Mouse (Mus musculus): ENCODE data around the gene Nav2. TPM values are rescaled to one million over a fixed set of nuclear protein-coding genes. Genes with fewer than 3 reads are reported as not detected.

The Nav2 gene
- polyA plus RNA-seq, 1 experiment from 2014 or later: 19.7 TPM

DNA sequence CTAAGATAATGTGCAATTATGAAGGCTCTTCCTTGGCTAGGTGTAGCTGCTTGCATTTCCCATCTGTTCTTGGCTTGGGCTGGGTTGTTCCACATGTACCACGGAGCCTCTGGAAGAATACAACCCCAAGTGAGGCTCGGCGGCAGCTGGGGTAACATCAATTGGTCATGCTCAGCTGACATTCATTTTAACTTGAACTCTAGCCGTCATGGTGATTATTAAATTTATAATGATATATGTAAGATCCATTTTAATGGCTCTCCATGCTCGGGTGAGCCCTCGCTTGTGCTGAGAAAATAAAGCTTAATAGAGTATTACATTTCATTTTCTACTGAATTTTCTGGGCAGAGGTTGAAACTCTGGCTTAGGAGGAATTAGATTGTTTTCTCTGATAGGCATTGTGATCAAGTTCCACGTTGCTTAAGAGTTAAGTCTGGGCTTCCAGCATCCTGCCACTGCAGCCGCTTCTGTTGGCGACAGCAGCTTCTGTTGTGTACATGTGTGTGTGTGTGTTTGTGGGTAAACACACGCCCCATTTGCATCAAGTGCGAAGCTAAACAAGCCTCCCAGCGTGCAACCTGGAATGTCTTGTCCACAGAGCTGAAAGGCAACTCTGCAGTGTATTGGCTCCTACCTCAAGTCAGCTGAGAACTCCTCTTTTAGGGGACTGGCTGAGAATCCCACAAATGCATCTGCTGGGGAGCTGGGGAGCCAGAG, 57.4 kb downstream of the Nav2 start:
- DNase-seq: no peak
- WGBS: 61% methylated on average over 12 of the region's 12 CpGs
- Histone ChIP-seq H3K4me1 (ENCODE audit: insufficient read depth) (peaks cover 3% of the 10 kb centered on the region; the same call in 1 of the 2 replicates), H3K4me3 (ENCODE audit: low read depth, low read length) (no peak overlapping the region), H3K36me3 (ENCODE audit: insufficient read depth) (no peaks in the 10 kb centered on the region), H3K4me2 (no peak overlapping the region), H3K27ac (ENCODE audit: low read depth) (no peak overlapping the region), H3K9ac (no peak overlapping the region), H3K27me3 (ENCODE audit: insufficient read depth, low read length) (peaks cover 14% of the 10 kb centered on the region), H3K9me3 (ENCODE audit: low read depth, low read length) (no peaks in the 10 kb centered on the region)
- TF ChIP-seq CTCF (IDR thresholded peaks at IDR 0.05; ENCODE audit: low read depth): no peak
- ATAC-seq (ENCODE audit: insufficient read depth): no peak

DNA sequence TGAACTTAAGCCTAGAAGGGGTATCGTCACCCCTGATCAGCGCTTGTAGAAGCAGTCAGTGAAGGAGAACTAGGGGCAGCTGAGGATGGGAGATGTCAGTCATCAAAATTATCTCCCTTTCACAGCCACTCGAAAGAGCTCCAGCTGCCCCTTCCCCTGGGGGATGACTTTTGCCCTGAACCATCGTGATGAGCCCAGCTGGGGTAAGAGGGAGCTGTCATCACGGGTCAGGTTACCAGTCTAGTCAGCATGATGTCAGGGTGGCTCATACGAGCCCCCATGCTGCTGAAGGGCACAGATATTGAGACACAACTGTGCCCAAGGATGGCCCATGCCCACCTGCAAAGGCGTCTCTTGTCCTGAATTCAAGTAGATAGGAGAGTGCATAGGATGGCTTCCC, 72.5 kb downstream of the Nav2 start:
- Histone ChIP-seq H3K36me3 (ENCODE audit: insufficient read depth) (no peaks in the 10 kb centered on the region), H3K9ac (no peak overlapping the region), H3K9me3 (ENCODE audit: low read depth, low read length) (no peaks in the 10 kb centered on the region), H3K27ac (ENCODE audit: low read depth) (no peak overlapping the region), H3K4me1 (ENCODE audit: insufficient read depth) (no peaks in the 10 kb centered on the region), H3K4me2 (no peak overlapping the region), H3K27me3 (ENCODE audit: insufficient read depth, low read length) (no peaks in the 10 kb centered on the region), H3K4me3 (ENCODE audit: low read depth, low read length) (no peak overlapping the region)
- no peak for DNase-seq
- TF ChIP-seq CTCF (IDR thresholded peaks at IDR 0.05; ENCODE audit: low read depth): no peak
- ATAC-seq (ENCODE audit: insufficient read depth): no peak
- 47% methylated on average over 7 of the region's 7 CpGs for WGBS

DNA sequence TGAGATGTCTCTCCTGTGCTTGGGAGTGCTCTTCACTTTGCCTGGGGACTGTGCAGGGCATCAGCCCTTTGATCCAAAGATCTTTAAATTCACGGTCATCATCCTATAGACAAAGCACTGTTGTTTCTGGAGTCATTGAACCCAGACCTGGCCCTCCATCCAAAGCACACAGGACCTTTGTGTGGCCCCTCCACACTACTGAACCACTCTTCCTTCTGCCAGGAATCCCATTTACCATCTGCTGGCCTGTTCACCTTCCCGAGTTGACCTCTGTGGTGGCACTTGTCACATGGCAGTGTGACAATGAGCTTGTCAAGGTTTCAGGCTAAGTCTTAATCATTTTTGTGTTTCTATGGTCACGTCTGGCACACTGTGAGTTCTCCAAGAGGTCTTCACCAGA, 73.3 kb downstream of the Nav2 start:
- Histone ChIP-seq H3K4me2 (no peak overlapping the region), H3K36me3 (ENCODE audit: insufficient read depth) (no peaks in the 10 kb centered on the region), H3K27ac (ENCODE audit: low read depth) (no peak overlapping the region), H3K4me1 (ENCODE audit: insufficient read depth) (no peaks in the 10 kb centered on the region), H3K9ac (no peak overlapping the region), H3K9me3 (ENCODE audit: low read depth, low read length) (no peaks in the 10 kb centered on the region), H3K27me3 (ENCODE audit: insufficient read depth, low read length) (no peaks in the 10 kb centered on the region), H3K4me3 (ENCODE audit: low read depth, low read length) (no peak overlapping the region)
- WGBS: 54% methylated on average over 3 of the region's 3 CpGs
- no peak for ATAC-seq (ENCODE audit: insufficient read depth)
- no peak for DNase-seq
- TF ChIP-seq CTCF (IDR thresholded peaks at IDR 0.05; ENCODE audit: low read depth): no peak

DNA sequence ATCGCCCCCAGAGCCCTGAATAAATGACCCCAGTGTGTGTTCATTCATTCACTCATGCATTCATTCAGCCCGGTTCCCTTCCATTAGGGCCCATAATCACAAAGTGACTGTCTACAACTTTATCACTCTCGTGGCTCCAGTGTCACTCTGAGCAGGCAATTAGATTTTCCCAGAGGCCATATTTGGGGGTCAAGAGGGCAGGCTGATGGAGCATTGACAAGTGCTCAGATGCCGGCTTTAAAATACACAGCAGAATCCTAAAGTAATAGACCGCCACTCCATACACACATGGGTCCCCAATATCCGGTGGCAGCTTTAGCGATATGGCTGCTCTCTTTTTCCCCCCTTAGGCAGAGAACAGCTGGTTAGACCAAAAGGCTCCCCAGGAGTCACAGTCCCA, 74.1 kb downstream of the Nav2 start:
- no peak for TF ChIP-seq CTCF (IDR thresholded peaks at IDR 0.05; ENCODE audit: low read depth)
- Histone ChIP-seq H3K9me3 (ENCODE audit: low read depth, low read length) (no peaks in the 10 kb centered on the region), H3K27ac (ENCODE audit: low read depth) (no peak overlapping the region), H3K4me3 (ENCODE audit: low read depth, low read length) (no peak overlapping the region), H3K4me1 (ENCODE audit: insufficient read depth) (no peaks in the 10 kb centered on the region), H3K4me2 (no peak overlapping the region), H3K27me3 (ENCODE audit: insufficient read depth, low read length) (no peaks in the 10 kb centered on the region), H3K36me3 (ENCODE audit: insufficient read depth) (no peaks in the 10 kb centered on the region), H3K9ac (no peak overlapping the region)
- ATAC-seq (ENCODE audit: insufficient read depth) (no peak), DNase-seq (no peak)
- WGBS: 78% methylated on average over 7 of the region's 7 CpGs

DNA sequence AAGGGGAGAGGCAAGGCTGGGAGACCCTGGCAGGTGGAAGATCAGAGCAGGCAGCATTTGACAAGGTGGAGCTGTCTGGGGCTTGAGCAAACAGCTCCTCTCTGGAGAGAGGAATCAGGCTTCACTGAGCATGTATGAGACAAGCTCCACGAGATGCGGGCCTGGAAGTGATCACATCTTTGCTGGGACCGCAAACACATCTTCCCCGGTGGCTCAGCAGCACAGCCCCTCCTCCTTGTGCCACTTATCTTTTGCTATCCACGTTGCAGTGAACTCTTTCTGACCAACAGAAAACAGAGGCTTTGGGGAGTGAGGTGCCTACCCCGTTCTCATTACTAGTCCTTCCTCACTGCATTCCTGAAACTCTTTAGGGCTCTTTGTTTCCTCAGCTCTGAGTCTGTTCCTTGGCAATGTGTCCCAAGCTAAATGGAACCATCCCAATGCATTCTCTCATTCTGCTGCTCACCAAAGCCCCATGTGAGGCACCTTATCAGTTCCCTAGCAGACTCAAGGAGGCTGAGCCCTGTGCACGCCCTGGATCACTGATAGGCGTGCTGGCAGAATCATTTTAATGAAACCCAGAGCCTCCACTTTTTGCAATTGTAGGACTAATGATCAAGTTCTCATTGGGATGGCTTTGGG, 83.5 kb downstream of the Nav2 start:
- no peak for TF ChIP-seq CTCF (IDR thresholded peaks at IDR 0.05; ENCODE audit: low read depth)
- Histone ChIP-seq H3K36me3 (ENCODE audit: insufficient read depth) (no peaks in the 10 kb centered on the region), H3K27me3 (ENCODE audit: insufficient read depth, low read length) (no peaks in the 10 kb centered on the region), H3K4me3 (ENCODE audit: low read depth, low read length) (no peak overlapping the region), H3K4me1 (ENCODE audit: insufficient read depth) (peaks cover 5% of the 10 kb centered on the region; the same call in 1 of the 2 replicates), H3K9me3 (ENCODE audit: low read depth, low read length) (no peaks in the 10 kb centered on the region), H3K4me2 (no peak overlapping the region), H3K27ac (ENCODE audit: low read depth) (no peak overlapping the region), H3K9ac (no peak overlapping the region)
- WGBS: 21% methylated on average over 8 of the region's 8 CpGs
- ATAC-seq (ENCODE audit: insufficient read depth) (no peak), DNase-seq (no peak)

DNA sequence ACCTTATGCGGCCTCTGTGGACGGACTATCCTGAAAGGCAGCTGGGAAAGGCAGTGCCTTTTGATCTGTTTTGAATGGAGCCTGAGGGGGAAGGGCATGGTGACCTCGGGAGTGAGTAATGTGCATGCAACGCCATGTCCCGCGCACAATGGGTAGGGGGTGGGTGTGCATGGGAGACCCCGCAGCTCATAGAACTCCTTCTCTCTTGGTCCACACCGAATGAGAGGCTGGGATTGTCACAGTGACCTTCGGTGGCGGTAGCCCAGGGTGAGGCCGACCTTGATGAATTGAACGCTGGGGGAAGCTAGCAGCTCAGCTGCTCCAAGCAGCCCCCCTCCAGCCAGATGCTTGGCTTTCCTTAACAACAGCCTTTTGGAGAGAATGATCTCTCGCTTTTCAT, 86.7 kb downstream of the Nav2 start:
- TF ChIP-seq CTCF (IDR thresholded peaks at IDR 0.05; ENCODE audit: low read depth): no peak
- no peaks in the 10 kb centered on the region for H3K36me3 ChIP-seq (ENCODE audit: insufficient read depth)
- 25% methylated on average over 13 of the region's 13 CpGs for WGBS
- ATAC-seq (ENCODE audit: insufficient read depth) (no peak), DNase-seq (no peak)
- H3K27me3 ChIP-seq (ENCODE audit: insufficient read depth, low read length): no peaks in the 10 kb centered on the region
- H3K27ac ChIP-seq (ENCODE audit: low read depth): no peak overlapping the region
- H3K9ac ChIP-seq: no peak overlapping the region
- H3K4me3 ChIP-seq (ENCODE audit: low read depth, low read length): no peak overlapping the region
- H3K4me2 ChIP-seq: no peak overlapping the region
- no peaks in the 10 kb centered on the region for H3K9me3 ChIP-seq (ENCODE audit: low read depth, low read length)
- peaks cover 5% of the 10 kb centered on the region; the same call in 1 of the 2 replicates for H3K4me1 ChIP-seq (ENCODE audit: insufficient read depth)

DNA sequence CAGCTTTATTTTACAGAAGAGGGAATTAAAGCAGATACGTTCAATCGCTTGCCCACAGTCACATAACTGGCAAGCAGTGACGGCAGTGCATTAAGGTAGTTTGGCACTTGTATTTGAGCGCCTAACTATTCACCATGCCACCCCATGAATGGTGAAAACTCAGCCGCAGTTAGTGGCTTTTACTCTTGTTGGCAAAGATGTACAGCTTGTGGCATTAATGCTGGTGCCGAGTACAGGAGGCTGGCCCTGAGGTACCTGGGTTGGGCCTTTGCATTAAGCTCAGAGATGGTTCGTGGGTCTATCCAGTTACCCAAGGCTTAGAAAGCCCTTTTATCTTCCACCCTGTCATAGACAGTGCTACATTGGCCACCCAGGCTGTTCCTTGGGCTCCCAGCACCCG, 87.2 kb downstream of the Nav2 start:
- ATAC-seq (ENCODE audit: insufficient read depth): no peak
- WGBS: 75% methylated on average over 8 of the region's 8 CpGs

More for the DNA sequence above, 87.2 kb downstream of the Nav2 start:
- Histone ChIP-seq H3K4me2 (no peak overlapping the region), H3K9ac (no peak overlapping the region), H3K4me3 (ENCODE audit: low read depth, low read length) (no peak overlapping the region), H3K27ac (ENCODE audit: low read depth) (no peak overlapping the region), H3K36me3 (ENCODE audit: insufficient read depth) (no peaks in the 10 kb centered on the region), H3K9me3 (ENCODE audit: low read depth, low read length) (no peaks in the 10 kb centered on the region), H3K4me1 (ENCODE audit: insufficient read depth) (peaks cover 5% of the 10 kb centered on the region; the same call in 1 of the 2 replicates), H3K27me3 (ENCODE audit: insufficient read depth, low read length) (no peaks in the 10 kb centered on the region)
- no peak for TF ChIP-seq CTCF (IDR thresholded peaks at IDR 0.05; ENCODE audit: low read depth)
- no peak for DNase-seq
